Mouse (Mus musculus): Measurements from ENCODE around the gene Cntnap5c.
A peak's percentile ranks its signal among the peaks of the same experiment; 100 is the strongest.

Cntnap5c gene

GRCm38 (mm10) chr17:58003322-58003721 is 234.0 kb downstream of the Cntnap5c start:
- DNase-seq (ENCODE audit: low spot score), result no peak

GRCm38 (mm10) chr17:58004491-58004890 is 235.1 kb downstream of the Cntnap5c start:
- DNase-seq (ENCODE audit: low spot score), result no peak

GRCm38 (mm10) chr17:58041178-58041577 is 271.8 kb downstream of the Cntnap5c start:
- no peak for DNase-seq (ENCODE audit: low spot score)

GRCm38 (mm10) chr17:58045149-58045548 is 275.8 kb downstream of the Cntnap5c start:
- no peak for DNase-seq (ENCODE audit: low spot score)

GRCm38 (mm10) chr17:58069912-58070311 is 300.5 kb downstream of the Cntnap5c start:
- DNase-seq (ENCODE audit: low spot score), result no peak

- peak; percentile 3 for DNase-seq (ENCODE audit: low spot score)
Measured at GRCm38 (mm10) chr17:58082676-58083075, 313.3 kb downstream of the Cntnap5c start.

GRCm38 (mm10) chr17:58104505-58104904 is 335.1 kb downstream of the Cntnap5c start:
- no peak for DNase-seq (ENCODE audit: low spot score)

- no peak for DNase-seq (ENCODE audit: low spot score)
Measured at GRCm38 (mm10) chr17:58107901-58108300, 338.5 kb downstream of the Cntnap5c start.

- no peak for DNase-seq (ENCODE audit: low spot score)
Measured at GRCm38 (mm10) chr17:58108335-58108734, 339.0 kb downstream of the Cntnap5c start.

GRCm38 (mm10) chr17:58187171-58187570 is 417.8 kb downstream of the Cntnap5c start:
- DNase-seq (ENCODE audit: low spot score), result no peak

- DNase-seq (ENCODE audit: low spot score), result no peak
Measured at GRCm38 (mm10) chr17:58201148-58201547, 431.8 kb downstream of the Cntnap5c start.

- DNase-seq (ENCODE audit: low spot score), result no peak
Measured at GRCm38 (mm10) chr17:58268058-58268457, 498.7 kb downstream of the Cntnap5c start.

GRCm38 (mm10) chr17:58351310-58351709 is 581.9 kb downstream of the Cntnap5c start:
- no peak for DNase-seq (ENCODE audit: low spot score)

GRCm38 (mm10) chr17:58356224-58356623 is 586.9 kb downstream of the Cntnap5c start:
- no peak for DNase-seq (ENCODE audit: low spot score)

GRCm38 (mm10) chr17:58363582-58364267 is 594.4 kb downstream of the Cntnap5c start:
- DNase-seq (ENCODE audit: low spot score), result no peak

GRCm38 (mm10) chr17:58370089-58370488 is 600.7 kb downstream of the Cntnap5c start:
- DNase-seq (ENCODE audit: low spot score), result no peak

GRCm38 (mm10) chr17:58407769-58408168 is 638.4 kb downstream of the Cntnap5c start:
- no peak for DNase-seq (ENCODE audit: low spot score)

- no peak for DNase-seq (ENCODE audit: low spot score)
Measured at GRCm38 (mm10) chr17:58408756-58409155, 639.4 kb downstream of the Cntnap5c start.

GRCm38 (mm10) chr17:58437443-58437842 is 668.1 kb downstream of the Cntnap5c start:
- DNase-seq (ENCODE audit: low spot score), result no peak
